Mouse (Mus musculus): Measurements from ENCODE around the gene Xbp1. TPM values are rescaled to one million over a fixed set of nuclear protein-coding genes. Genes with fewer than 3 reads are reported as not detected.

Xbp1 gene
- total and polyA plus RNA-seq, 3 experiments = 111 to 133 (median 131) TPM

DNA sequence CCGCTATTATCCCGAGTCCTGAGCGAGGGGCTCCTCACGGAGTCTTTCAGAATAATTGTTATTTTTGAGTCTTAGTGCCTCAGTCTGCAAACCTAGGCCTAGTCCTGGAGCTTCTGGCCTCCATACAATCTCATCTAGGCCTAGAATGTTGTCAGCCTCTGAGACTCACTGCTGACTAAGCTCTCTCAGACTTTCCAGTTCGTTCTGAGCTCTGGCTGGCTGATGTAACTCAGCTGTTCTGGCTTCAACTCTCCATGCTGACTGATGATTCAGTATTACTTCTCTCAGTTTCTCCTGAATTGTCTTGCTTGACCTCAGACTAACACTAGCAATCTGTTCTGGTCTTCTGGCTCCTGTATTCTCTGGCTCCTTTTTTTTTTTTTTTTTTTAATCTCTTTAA is 31.0 kb downstream of the Xbp1 start:
- H3K36me3 ChIP-seq (replicated peaks in 1 of 2; ENCODE audit: control insufficient read depth in 1 of 2, insufficient read depth in 1 of 2, low read length in 1 of 2) = no peaks in the 10 kb centered on the region
- no peak overlapping the region for H3K27ac ChIP-seq (ENCODE audit: insufficient read depth, low read depth)
- in situ Hi-C loops (cut with MboI; ENCODE audit: low pct_ligation_motif_present, low pct_unique_long_range_greater_than_20kb, low sequenced_read_pairs) (no loop called here), dilution Hi-C loops (cut with MboI; ENCODE audit: extremely low pct_ligation_motif_present, extremely low pct_unique_long_range_greater_than_20kb, low sequenced_read_pairs) (no loop called here)
- TF ChIP-seq NRF1 (IDR thresholded peaks at IDR 0.05; ENCODE audit: low read depth, low read length) = no peak
- no peak for TF ChIP-seq USF2 (conservative IDR thresholded peaks at IDR 0.05; ENCODE audit: low read depth, low read length)
- no peak for TF ChIP-seq POLR2AphosphoS2 (IDR thresholded peaks at IDR 0.05; ENCODE audit: low read depth, low read length)
- no peak for TF ChIP-seq MAX (IDR thresholded peaks at IDR 0.05; ENCODE audit: low read length)
- TF ChIP-seq ZC3H11A (IDR thresholded peaks at IDR 0.05; ENCODE audit: low read depth, low read length) = no peak
- no peak for TF ChIP-seq ZNF384 (IDR thresholded peaks at IDR 0.05; ENCODE audit: low read depth, low read length)
- TF ChIP-seq SMC3 (IDR thresholded peaks at IDR 0.05; ENCODE audit: low read depth, low read length) = no peak
- no peak for TF ChIP-seq ELF1 (IDR thresholded peaks at IDR 0.05; ENCODE audit: low read depth, low read length)
- no peak for TF ChIP-seq PAX5 (IDR thresholded peaks at IDR 0.05; ENCODE audit: low read length)
- TF ChIP-seq ZKSCAN1 (IDR thresholded peaks at IDR 0.05; ENCODE audit: borderline replicate concordance, low read depth, low read length) = no peak
- TF ChIP-seq MEF2A (IDR thresholded peaks at IDR 0.05; ENCODE audit: borderline replicate concordance, low read depth, low read length) = no peak
- no peak for TF ChIP-seq MYC (IDR thresholded peaks at IDR 0.05; ENCODE audit: low read depth, low read length)
- no peak for TF ChIP-seq TBP (conservative IDR thresholded peaks at IDR 0.05; ENCODE audit: low read depth, low read length)
- no peak overlapping the region for H3K4me3 ChIP-seq (replicated peaks in 1 of 3; ENCODE audit: low read depth in 2 of 3, low read length in 2 of 3, poor library complexity in 1 of 3)
- H3K9ac ChIP-seq (ENCODE audit: insufficient read depth, low read depth) = no peak overlapping the region
- DNase-seq (ENCODE audit: extremely low read depth) = no peak
- peaks cover 9% of the 10 kb centered on the region for H3K9me3 ChIP-seq (replicated peaks; ENCODE audit: low read length)
- H3K27me3 ChIP-seq (replicated peaks) = no peaks in the 10 kb centered on the region
- H3K4me2 ChIP-seq (ENCODE audit: insufficient read depth, low read depth, poor library complexity, severe bottlenecking) = no peak overlapping the region
- H3K4me1 ChIP-seq (ENCODE audit: control insufficient read depth in 1 of 2, insufficient read depth in 2 of 2) = no peaks in the 10 kb centered on the region
- no peaks in the 10 kb centered on the region for H3K79me2 ChIP-seq (replicated peaks; ENCODE audit: control insufficient read depth, extremely low read depth, insufficient read depth, poor library complexity, severe bottlenecking)

GRCm38 (mm10) chr11:5551931-5552330 is 31.5 kb downstream of the Xbp1 start:
- in situ Hi-C loops (cut with MboI; ENCODE audit: low pct_ligation_motif_present, low pct_unique_long_range_greater_than_20kb, low sequenced_read_pairs) = no loop called here
- no peak overlapping the region for H3K4me3 ChIP-seq (replicated peaks in 1 of 3; ENCODE audit: low read depth in 2 of 3, low read length in 2 of 3, poor library complexity in 1 of 3)

More at GRCm38 (mm10) chr11:5551931-5552330, 31.5 kb downstream of the Xbp1 start:
- TF ChIP-seq CHD1 (IDR thresholded peaks at IDR 0.05; ENCODE audit: low read depth, low read length) (no peak), ETS1 (conservative IDR thresholded peaks at IDR 0.05; ENCODE audit: low read depth, low read length) (no peak), SIN3A (IDR thresholded peaks at IDR 0.05; ENCODE audit: low read length) (no peak), RCOR1 (conservative IDR thresholded peaks at IDR 0.05; ENCODE audit: low read depth, low read length) (no peak), HCFC1 (IDR thresholded peaks at IDR 0.05; ENCODE audit: low read depth, low read length) (no peak), KAT2A (IDR thresholded peaks at IDR 0.05; ENCODE audit: insufficient replicate concordance, low read length) (no peak), IRF4 (IDR thresholded peaks at IDR 0.05; ENCODE audit: low read depth, low read length) (no peak), UBTF (IDR thresholded peaks at IDR 0.05; ENCODE audit: low read depth, low read length) (no peak), POLR2AphosphoS2 (IDR thresholded peaks at IDR 0.05; ENCODE audit: low read depth, low read length) (no peak), ZC3H11A (IDR thresholded peaks at IDR 0.05; ENCODE audit: low read depth, low read length) (no peak), CHD2 (IDR thresholded peaks at IDR 0.05; ENCODE audit: low read length) (no peak), E2F4 (IDR thresholded peaks at IDR 0.05; ENCODE audit: insufficient replicate concordance, low read depth, low read length) (no peak)
- no peak overlapping the region for H3K27ac ChIP-seq (ENCODE audit: insufficient read depth, low read depth)
- DNase-seq (ENCODE audit: extremely low read depth) = no peak
- H3K4me1 ChIP-seq (ENCODE audit: control insufficient read depth in 1 of 2, insufficient read depth in 2 of 2) = no peaks in the 10 kb centered on the region
- H3K4me2 ChIP-seq (ENCODE audit: insufficient read depth, low read depth, poor library complexity, severe bottlenecking) = no peak overlapping the region
- no peak overlapping the region for H3K9ac ChIP-seq (ENCODE audit: insufficient read depth, low read depth)
- H3K9me3 ChIP-seq (replicated peaks; ENCODE audit: low read length) = peaks cover 9% of the 10 kb centered on the region
- no peaks in the 10 kb centered on the region for H3K27me3 ChIP-seq (replicated peaks)
- H3K36me3 ChIP-seq (replicated peaks in 1 of 2; ENCODE audit: control insufficient read depth in 1 of 2, insufficient read depth in 1 of 2, low read length in 1 of 2) = no peaks in the 10 kb centered on the region
- H3K79me2 ChIP-seq (replicated peaks; ENCODE audit: control insufficient read depth, extremely low read depth, insufficient read depth, poor library complexity, severe bottlenecking) = no peaks in the 10 kb centered on the region
- dilution Hi-C loops (cut with MboI; ENCODE audit: extremely low pct_ligation_motif_present, extremely low pct_unique_long_range_greater_than_20kb, low sequenced_read_pairs) = no loop called here
